Mouse (Mus musculus) CH12.LX (cell line): ENCODE data around the gene Ppp1r16b.

Source experiments
- CHD1 ChIP-seq: IDR thresholded peaks from 2 replicates; pipeline ENCODE4 v1.6.1; 2012; ENCODE audit warnings: low read depth, low read length, improper control_type of control experiment, inconsistent platforms
- CTCF ChIP-seq, 2 experiments: IDR thresholded peaks in 1 of 2; conservative IDR thresholded peaks in 1 of 2; 2 replicates each; pipeline ENCODE4 v1.5.1; 2011 to 2012; ENCODE audit warnings: low read depth in 2 of 2, low read length in 2 of 2, improper control_type of control experiment in 1 of 2, inconsistent platforms in 1 of 2, mild to moderate bottlenecking in 1 of 2, moderate library complexity in 1 of 2
- E2F4 ChIP-seq: IDR thresholded peaks from 2 replicates; pipeline ENCODE4 v1.6.1; 2011; ENCODE audit warnings: low read depth, low read length, improper control_type of control experiment; ENCODE audit not compliant: insufficient replicate concordance
- ELF1 ChIP-seq: IDR thresholded peaks from 2 replicates; pipeline ENCODE4 v1.6.1; 2014; ENCODE audit warnings: low read depth, mild to moderate bottlenecking, inconsistent platforms, low read length, improper control_type of control experiment
- EP300 ChIP-seq: IDR thresholded peaks from 2 replicates; pipeline ENCODE4 v1.6.1; 2011; ENCODE audit warnings: low read length, improper control_type of control experiment
- JUN ChIP-seq: IDR thresholded peaks from 2 replicates; pipeline ENCODE4 v1.6.1; 2011; ENCODE audit warnings: low read depth, mild to moderate bottlenecking, low read length, improper control_type of control experiment, moderate library complexity; ENCODE audit not compliant: insufficient read depth
- MAFK ChIP-seq: IDR thresholded peaks from 2 replicates; pipeline ENCODE4 v1.6.1; 2011; ENCODE audit warnings: low read length, improper control_type of control experiment; ENCODE audit not compliant: insufficient replicate concordance
- MAZ ChIP-seq: IDR thresholded peaks from 2 replicates; pipeline ENCODE4 v1.6.1; 2012; ENCODE audit warnings: low read depth, mild to moderate bottlenecking, inconsistent platforms, low read length, improper control_type of control experiment, moderate library complexity
- POLR2A ChIP-seq: IDR thresholded peaks from 2 replicates; pipeline ENCODE4 v1.6.1; 2011; ENCODE audit warnings: low read depth, mild to moderate bottlenecking, improper control_type of control experiment, low read length
- ZKSCAN1 ChIP-seq: IDR thresholded peaks from 2 replicates; pipeline ENCODE4 v1.6.1; 2012; ENCODE audit warnings: low read depth, inconsistent platforms, low read length, improper control_type of control experiment, borderline replicate concordance

DNA sequence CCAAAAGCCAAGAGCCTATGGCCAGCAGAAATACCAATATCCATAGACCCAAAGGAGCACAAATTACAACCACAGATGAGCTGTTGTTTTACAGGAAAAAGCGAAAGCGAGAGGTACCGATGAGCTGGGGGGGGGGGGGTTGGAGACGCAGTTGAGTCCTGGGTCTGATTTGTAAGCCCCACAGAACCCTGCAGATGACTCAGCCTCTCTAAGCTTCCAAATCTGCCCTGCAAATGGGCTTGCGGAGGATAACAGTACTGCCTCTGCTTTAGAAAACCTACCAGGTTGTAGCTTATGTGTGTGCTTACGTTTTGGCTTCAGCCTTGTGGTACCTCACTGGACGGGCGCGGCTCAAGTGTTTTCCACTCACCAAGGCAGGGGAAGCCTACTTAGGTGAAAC, 36.3 kb downstream of the Ppp1r16b start:
- TF ChIP-seq MAFK (no peak), EP300 (peak; percentile 32; the same call in 1 of the 2 replicates), ZKSCAN1 (no peak), CTCF (conservative IDR thresholded peaks at IDR 0.05 in 1 of 2, IDR thresholded peaks at IDR 0.05 in 1 of 2; ENCODE audit: low read depth in 2 of 2, low read length in 2 of 2) (no peak), CHD1 (no peak), JUN (no peak), POLR2A (no peak), MAZ (peak; percentile 67; the same call in 1 of the 2 replicates), ELF1 (no peak), E2F4 (no peak)
